In genomic region chr1:151426947-151427600, GRCm38 (mm10) we compare ENCODE assay signal across 8 mouse cellular contexts. TPM values are rescaled to one million over a fixed set of nuclear protein-coding genes. Genes with fewer than 3 reads are reported as not detected.
DNase-seq lines count a peak whose midpoint lies in the region; ATAC-seq and TF ChIP-seq lines count a peak whose summit lies in the region.

No protein-coding gene starts in this region.

- TF ChIP-seq CTCF in testis, adult 2 months (IDR thresholded peaks at IDR 0.05; ENCODE audit: control insufficient read depth, insufficient read depth, insufficient replicate concordance, low read depth, low read length) = no peak

- peak overlapping the region; percentile 50 for H3ac ChIP-seq in myocyte (ENCODE audit: control insufficient read depth, insufficient read length)

- peak overlapping the region; percentile 60; the same call in 1 of the 2 replicates for H3K4me3 ChIP-seq in testis, adult 2 months (ENCODE audit: control insufficient read depth, low read depth, low read length)
- peak overlapping the region; percentile 80 for H3K4me3 ChIP-seq in forebrain, embryonic 11.5 days (ENCODE audit: low read depth, low read length)
- peak overlapping the region; percentile 97 for H3K4me3 ChIP-seq in limb, embryonic 14.5 days (replicated peaks; ENCODE audit: low read length)
- peak overlapping the region; percentile 66 for H3K4me3 ChIP-seq in myocyte

- H3K27ac ChIP-seq in testis, adult 2 months (ENCODE audit: control insufficient read depth, insufficient read depth, low read depth, low read length) = no peak overlapping the region
- H3K27ac ChIP-seq in forebrain, embryonic 11.5 days (ENCODE audit: low read depth, low read length) = no peak overlapping the region
- no peak overlapping the region for H3K27ac ChIP-seq in limb, embryonic 14.5 days (replicated peaks; ENCODE audit: low read depth, low read length)

- no peaks in the 10 kb centered on the region for H3K36me3 ChIP-seq in testis, adult 2 months (ENCODE audit: control insufficient read depth, insufficient read depth, low read length)
- H3K36me3 ChIP-seq in forebrain, embryonic 11.5 days (ENCODE audit: control insufficient read depth, insufficient read depth, low read length) = no peaks in the 10 kb centered on the region
- H3K36me3 ChIP-seq in limb, embryonic 14.5 days (ENCODE audit: control insufficient read depth, insufficient read depth, low read length) = peaks cover 4% of the 10 kb centered on the region; the same call in 1 of the 2 replicates
- peaks cover 15% of the 10 kb centered on the region for H3K36me3 ChIP-seq in myocyte (ENCODE audit: control insufficient read depth, insufficient read depth)

- no peak for TF ChIP-seq POLR2A in testis, adult 2 months (IDR thresholded peaks at IDR 0.05; ENCODE audit: control insufficient read depth, low read depth, low read length)
- TF ChIP-seq POLR2A in limb, embryonic 14.5 days (IDR thresholded peaks at IDR 0.05; ENCODE audit: borderline replicate concordance, extremely low read depth, insufficient read depth, insufficient read length) = no peak
- no peak for TF ChIP-seq POLR2A in myocyte (IDR thresholded peaks at IDR 0.05; ENCODE audit: insufficient read length, low read depth)

- 32% methylated on average over 7 of the region's 7 CpGs for WGBS in forebrain, embryonic 11.5 days
- 22% methylated on average over 7 of the region's 7 CpGs for WGBS in limb, embryonic 14.5 days

- peak overlapping the region; percentile 47 for H3K9ac ChIP-seq in forebrain, embryonic 11.5 days (ENCODE audit: low read length)
- H3K9ac ChIP-seq in limb, embryonic 14.5 days (ENCODE audit: low read depth, low read length, severe bottlenecking) = peak overlapping the region; percentile 84

- no peak for ATAC-seq in forebrain, embryonic 11.5 days (replicated peaks; ENCODE audit: low FRiP score)
- ATAC-seq in limb, embryonic 14.5 days (ENCODE audit: low FRiP score, low read depth) = no peak
- ATAC-seq in granulocyte monocyte progenitor cell, adult 5-6 weeks (replicated peaks; ENCODE audit: poor library complexity, severe bottlenecking) = no peak

- H3K79me2 ChIP-seq in myocyte (ENCODE audit: control insufficient read depth, insufficient read depth) = peaks cover 57% of the 10 kb centered on the region

- H3K9me3 ChIP-seq in forebrain, embryonic 11.5 days (ENCODE audit: control insufficient read depth, low read length) = no peaks in the 10 kb centered on the region
- no peaks in the 10 kb centered on the region for H3K9me3 ChIP-seq in limb, embryonic 14.5 days (ENCODE audit: control insufficient read depth, low read length)

- no peaks in the 10 kb centered on the region for H3K27me3 ChIP-seq in testis, adult 2 months (ENCODE audit: control insufficient read depth, insufficient read depth, low read length)
- H3K27me3 ChIP-seq in forebrain, embryonic 11.5 days (ENCODE audit: control insufficient read depth, insufficient read depth, low read length) = no peaks in the 10 kb centered on the region
- H3K27me3 ChIP-seq in limb, embryonic 14.5 days (ENCODE audit: control insufficient read depth, insufficient read depth, low read length) = no peaks in the 10 kb centered on the region
- no peaks in the 10 kb centered on the region for H3K27me3 ChIP-seq in myocyte (ENCODE audit: control insufficient read depth, insufficient read depth, insufficient read length)

- H3K4me2 ChIP-seq in forebrain, embryonic 11.5 days (ENCODE audit: low read depth, low read length, severe bottlenecking) = peak overlapping the region; percentile 54
- H3K4me2 ChIP-seq in limb, embryonic 14.5 days (replicated peaks; ENCODE audit: low read depth, low read length, severe bottlenecking) = peak overlapping the region; percentile 64
- peak overlapping the region; percentile 87 for H3K4me2 ChIP-seq in myocyte (ENCODE audit: low read depth)

- H3K4me1 ChIP-seq in testis, adult 2 months (ENCODE audit: control insufficient read depth, insufficient read depth, low read length) = peaks cover 2% of the 10 kb centered on the region
- peaks cover 7% of the 10 kb centered on the region for H3K4me1 ChIP-seq in forebrain, embryonic 11.5 days (replicated peaks; ENCODE audit: control insufficient read depth, insufficient read depth, low read length)
- H3K4me1 ChIP-seq in limb, embryonic 14.5 days (ENCODE audit: control insufficient read depth, insufficient read depth, low read length) = peaks cover 12% of the 10 kb centered on the region

- DNase-seq in testis, postnatal 14 days (ENCODE audit: low spot score) = no peak
- no peak for DNase-seq in forebrain, embryonic 11.5 days (ENCODE audit: low spot score)
- no peak for DNase-seq in limb, embryonic 14.5 days (ENCODE audit: low spot score)
- DNase-seq in layer of hippocampus, adult 8-10 months (ENCODE audit: low spot score in 2 of 2) = no peak
- no peak for DNase-seq in testis, postnatal 10 days (ENCODE audit: low spot score)

TF ChIP-seq in myocyte, 11 proteins besides CTCF, POLR2A, EP300 and RAD21:
- no peak for TF ChIP-seq MAX (IDR thresholded peaks at IDR 0.05; ENCODE audit: low read depth)
- no peak for TF ChIP-seq SRF (IDR thresholded peaks at IDR 0.05; ENCODE audit: control insufficient read depth, insufficient read length, low read depth)
- TF ChIP-seq TCF3 (IDR thresholded peaks at IDR 0.05; ENCODE audit: insufficient read length, low read depth) = no peak
- no peak for TF ChIP-seq TCF12 (IDR thresholded peaks at IDR 0.05; ENCODE audit: insufficient read depth, poor library complexity, severe bottlenecking)

RNA-seq across cellular contexts. Expression of gene Swt1, which starts 1.2 kb away (rescaled TPM):
- polyA plus RNA-seq in testis, adult 2 months (2012; rRNA removed) = 21.2 and 29.0 TPM in 2 replicates
- 22.6 and 24.6 TPM in 2 replicates for polyA plus RNA-seq in forebrain, embryonic 11.5 days (2014; fragmentation: Nextera tagmentation; extraction: Ambion mirVana)
- 13.9 and 27.8 TPM in 2 replicates for polyA plus RNA-seq in limb, embryonic 14.5 days (2012; rRNA removed)
- 19.2 and 21.1 TPM in 2 replicates for polyA plus RNA-seq in limb, embryonic 14.5 days (2014; fragmentation: Nextera tagmentation; extraction: Ambion mirVana)
- 2.7 TPM for polyA plus RNA-seq in myocyte (2012; fragmentation: generic; extraction: Trizol)
- 20.3 and 39.4 TPM in 2 replicates for total RNA-seq in granulocyte monocyte progenitor cell, adult 5-6 weeks (2014; fragmentation: Nextera tagmentation)
- total RNA-seq in granulocyte monocyte progenitor cell, adult 5-6 weeks (2017) = 15.3 and 24.4 TPM in 2 replicates
- 10 to 100 TPM; 13.2 to 17.7 (median 15.5) TPM for total RNA-seq in layer of hippocampus, adult 8-10 months (2022)

RNA-seq across cellular contexts. Expression of gene Trmt1l, which starts 1.3 kb away (rescaled TPM):
- 14.0 and 14.7 TPM in 2 replicates for polyA plus RNA-seq in testis, adult 2 months (2012; rRNA removed)
- 57.8 and 61.9 TPM in 2 replicates for polyA plus RNA-seq in forebrain, embryonic 11.5 days (2014; fragmentation: Nextera tagmentation; extraction: Ambion mirVana)
- 29.3 and 33.8 TPM in 2 replicates for polyA plus RNA-seq in limb, embryonic 14.5 days (2012; rRNA removed)
- 34.2 and 42.5 TPM in 2 replicates for polyA plus RNA-seq in limb, embryonic 14.5 days (2014; fragmentation: Nextera tagmentation; extraction: Ambion mirVana)
- polyA plus RNA-seq in myocyte (2012; fragmentation: generic; extraction: Trizol) = 14.6 TPM
- total RNA-seq in granulocyte monocyte progenitor cell, adult 5-6 weeks (2014; fragmentation: Nextera tagmentation) = 35.6 and 38.1 TPM in 2 replicates
- total RNA-seq in granulocyte monocyte progenitor cell, adult 5-6 weeks (2017) = 19.1 and 24.3 TPM in 2 replicates
- 10 to 100 TPM; 27.8 to 35.1 (median 32.3) TPM for total RNA-seq in layer of hippocampus, adult 8-10 months (2022)
